Mouse (Mus musculus): ENCODE results near the gene Brpf3. TPM values are rescaled to one million over a fixed set of nuclear protein-coding genes. Genes with fewer than 3 reads are reported as not detected.
"Not testable (repeated sequence)": the region's sequence is repeated elsewhere in the genome, so short reads cannot be mapped to it uniquely, and the experiment has no call there.

Gene Brpf3
- 10 to 100 TPM; 75.6 to 83.4 (median 77.1) TPM for total RNA-seq (2022)

- peak; percentile 75 for DNase-seq
Observed at GRCm38 (mm10) chr17:28800671-28801412, at the start of gene Brpf3. Gene Brpf3 (plus strand): TSS chr17:28801090.

GRCm38 (mm10) chr17:28756447-28756846 is 44.4 kb upstream of the Brpf3 start:
- no peak for DNase-seq

DNA sequence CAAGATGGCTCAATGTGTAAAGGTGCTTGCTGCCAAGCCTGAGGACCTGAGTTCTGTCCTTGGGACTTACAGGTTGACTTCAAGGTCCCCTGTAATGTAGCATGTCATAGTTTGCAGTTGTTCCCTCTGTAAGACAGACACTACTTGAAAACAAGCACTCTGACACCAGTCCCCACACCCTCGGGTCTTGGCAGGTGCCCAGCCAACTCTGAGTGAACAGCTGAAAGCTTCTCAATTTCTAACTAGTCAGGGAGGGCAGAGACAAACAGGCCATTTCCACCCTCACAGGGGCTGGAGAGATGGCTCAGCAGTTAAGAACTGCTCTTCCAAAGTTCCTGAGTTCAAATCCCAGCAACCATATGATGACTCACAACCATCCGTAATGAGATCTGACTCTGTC is 43.4 kb upstream of the Brpf3 start:
- no peak for DNase-seq

- no peak for DNase-seq
Observed at GRCm38 (mm10) chr17:28760736-28761312, 40.1 kb upstream of the Brpf3 start.

- DNase-seq = peak; percentile 72
Observed at GRCm38 (mm10) chr17:28761871-28762270, 39.0 kb upstream of the Brpf3 start.

DNA sequence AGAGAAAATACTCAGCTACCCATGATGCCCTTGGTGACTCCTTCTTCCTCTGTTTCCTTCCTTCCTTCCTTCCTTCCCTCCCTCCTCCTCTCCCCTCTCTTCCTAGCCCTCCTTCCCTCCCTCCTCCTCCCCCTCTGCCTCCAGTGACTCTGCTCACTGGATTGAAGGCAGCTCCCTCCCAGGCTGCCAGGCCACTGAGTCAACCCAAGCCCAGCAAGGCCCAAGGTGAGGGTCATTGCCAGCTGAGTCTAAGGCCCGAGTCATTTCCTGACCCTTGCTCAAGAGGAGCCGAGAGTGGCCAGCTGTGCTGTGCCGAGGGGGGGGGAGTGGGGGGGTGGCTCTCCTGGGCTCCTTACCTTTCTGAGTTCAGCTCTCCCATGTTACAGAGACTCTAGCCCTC is 34.7 kb upstream of the Brpf3 start:
- DNase-seq = peak; percentile 86

GRCm38 (mm10) chr17:28766781-28767515 is 33.9 kb upstream of the Brpf3 start:
- DNase-seq = peak; percentile 45

- DNase-seq = no peak
Observed at GRCm38 (mm10) chr17:28769121-28769874, 31.6 kb upstream of the Brpf3 start, which contains the start of gene Mapk13. Gene Mapk13 (plus strand): TSS chr17:28769297.

- DNase-seq = no peak
Observed at GRCm38 (mm10) chr17:28769875-28770421, 30.9 kb upstream of the Brpf3 start.

DNA sequence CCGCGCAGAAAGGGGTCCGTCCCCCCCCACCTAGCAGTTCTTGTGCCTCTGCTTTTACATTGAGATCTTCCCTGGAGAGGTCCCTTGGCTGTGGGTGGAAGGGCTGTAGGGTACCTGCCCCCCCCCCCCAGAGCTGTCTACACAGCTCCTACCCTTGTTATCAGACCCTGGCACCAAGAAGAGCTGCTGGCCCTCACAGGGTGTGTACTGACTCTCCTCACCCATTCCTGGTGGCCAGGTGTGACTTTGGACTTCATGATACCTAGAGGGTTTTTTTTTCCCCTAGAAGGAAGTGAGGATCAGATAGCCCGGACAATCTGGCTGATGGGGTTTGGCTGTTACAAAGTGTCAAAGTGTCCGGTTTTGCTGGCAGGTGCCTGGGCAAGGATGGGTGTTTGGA is 29.6 kb upstream of the Brpf3 start:
- no peak for DNase-seq

- not testable (repeated sequence) for DNase-seq
Observed at GRCm38 (mm10) chr17:28774303-28774702, 26.6 kb upstream of the Brpf3 start.

DNA sequence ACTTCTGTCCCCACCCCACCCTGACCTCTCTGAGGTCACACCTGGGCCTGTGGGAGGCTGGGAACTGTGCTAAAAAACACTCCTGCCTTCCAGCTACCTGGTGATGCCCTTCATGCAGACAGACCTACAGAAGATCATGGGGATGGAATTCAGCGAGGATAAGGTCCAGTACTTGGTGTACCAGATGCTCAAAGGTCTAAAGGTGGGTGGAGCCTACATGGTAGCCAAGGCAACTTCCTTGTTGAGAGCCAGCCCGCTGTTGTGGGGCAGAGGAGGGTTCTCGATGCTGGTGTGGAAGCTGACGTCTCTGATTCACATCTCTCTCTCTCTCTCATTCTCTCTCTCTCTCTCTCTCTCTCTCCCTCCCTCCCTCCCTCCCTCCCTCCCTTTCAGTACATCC is 25.7 kb upstream of the Brpf3 start:
- DNase-seq = no peak

DNA sequence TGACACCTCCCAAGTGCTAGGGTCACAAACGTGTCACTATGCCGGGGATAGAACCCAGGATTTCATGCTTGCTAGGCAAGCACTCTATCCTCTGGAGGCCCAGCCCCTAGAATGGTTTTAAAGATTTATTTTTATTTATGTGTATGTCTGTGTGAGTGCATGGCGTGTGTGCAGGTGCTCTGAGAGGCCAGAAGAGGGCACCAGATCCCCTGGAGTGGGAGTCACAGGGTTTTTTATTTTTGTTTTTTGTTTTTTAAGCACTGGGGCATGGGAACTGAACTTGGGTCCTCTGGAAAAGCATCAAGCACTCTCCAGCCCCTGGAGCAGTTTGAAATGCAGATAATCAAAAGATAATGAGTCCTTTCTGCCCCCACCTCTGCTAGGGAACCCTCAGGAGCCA is 24.1 kb upstream of the Brpf3 start:
- DNase-seq = no peak

- DNase-seq = no peak
Observed at GRCm38 (mm10) chr17:28777231-28778005, 23.5 kb upstream of the Brpf3 start.

GRCm38 (mm10) chr17:28779735-28780134 is 21.2 kb upstream of the Brpf3 start:
- DNase-seq = no peak

DNA sequence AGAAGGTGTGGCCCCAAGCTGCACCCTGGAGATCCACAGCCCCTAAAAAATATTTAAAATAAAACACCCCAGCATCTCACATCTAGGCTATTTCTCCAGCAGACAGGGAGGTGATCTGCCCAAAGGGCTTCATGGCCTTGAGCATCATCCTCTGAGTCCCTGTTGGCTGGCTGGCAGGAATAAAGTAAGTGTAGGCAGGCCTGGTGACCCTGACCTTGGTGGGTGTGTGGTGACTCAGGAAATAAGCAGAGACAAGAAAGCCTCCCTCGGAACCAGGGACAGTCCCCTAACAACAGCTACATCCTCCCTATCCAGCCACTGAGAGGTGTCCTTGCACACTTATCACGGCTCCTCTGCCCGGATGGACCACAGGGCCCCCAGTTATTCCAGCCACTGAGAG is 20.1 kb upstream of the Brpf3 start:
- DNase-seq = peak; percentile 88

DNA sequence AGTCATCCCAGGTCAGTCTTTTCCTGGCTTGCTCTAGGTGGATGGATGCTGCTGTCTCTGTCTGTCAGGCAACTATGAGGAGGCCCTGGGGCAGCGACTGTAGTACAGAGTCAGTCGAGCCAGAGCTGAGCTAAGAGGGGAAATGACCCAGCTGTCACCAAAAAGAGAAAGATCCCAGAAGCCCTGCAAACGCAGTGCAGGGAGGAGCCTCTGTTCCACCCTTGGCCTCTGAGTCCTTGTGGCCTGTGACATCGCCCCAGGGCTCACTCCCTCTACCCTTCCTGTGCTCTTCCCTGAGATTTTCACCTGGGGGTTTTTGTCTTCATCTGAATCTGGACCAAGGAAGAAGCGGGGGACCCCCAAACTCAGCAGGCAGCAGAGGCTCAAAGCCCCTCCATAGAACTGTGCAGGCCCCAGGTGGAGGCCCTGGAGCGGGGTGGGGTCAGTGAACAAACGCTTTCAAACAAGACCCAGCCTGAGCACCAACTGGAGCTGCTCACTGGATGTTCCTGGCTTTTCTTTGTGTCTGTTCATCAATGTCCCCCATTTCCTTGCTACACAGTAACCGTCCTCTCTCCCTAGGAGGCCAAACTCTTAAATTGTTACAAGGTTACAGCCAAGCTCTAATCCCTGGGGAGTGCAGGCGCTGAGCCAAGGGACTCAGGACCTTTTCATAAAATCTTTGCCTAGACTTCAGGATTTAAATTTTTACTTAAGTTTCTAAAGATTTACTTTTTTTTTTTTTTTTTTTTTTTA is 19.4 kb upstream of the Brpf3 start:
- peak; percentile 38 for DNase-seq

GRCm38 (mm10) chr17:28785036-28785435 is 15.9 kb upstream of the Brpf3 start:
- no peak for DNase-seq

DNA sequence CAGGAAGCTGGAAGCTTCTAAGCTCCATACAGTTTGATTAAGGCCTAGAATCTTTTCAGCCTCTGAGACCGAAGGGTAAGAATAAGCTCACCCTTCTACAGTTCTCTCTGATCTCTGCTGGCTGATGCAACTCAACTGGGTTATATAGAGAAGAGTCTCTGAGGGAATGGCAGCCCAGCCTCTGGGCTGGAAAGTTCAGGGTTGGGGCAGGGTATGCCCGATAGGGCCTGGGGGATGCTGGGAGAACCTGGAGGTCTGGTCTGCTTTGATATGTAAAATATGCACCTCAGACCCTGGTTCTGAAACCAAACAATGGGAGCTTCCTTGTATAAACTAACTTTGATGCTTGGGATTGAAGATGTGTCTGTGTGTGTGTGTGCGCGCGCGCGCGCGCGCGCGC is 13.4 kb upstream of the Brpf3 start:
- no peak for DNase-seq

- DNase-seq = no peak
Observed at GRCm38 (mm10) chr17:28797031-28797430, 3.9 kb upstream of the Brpf3 start.

All from adrenal gland, adult 8-10 months (tissue).